Mouse (Mus musculus) brain, adult 2 months (tissue): ENCODE measurements at regions not wholly inside any gene's neighbourhood (a gene's known extent, or its start where the extent isn't known, plus 50 kb on each side); places are given as distances from the start of the nearest gene placed in this dataset.
"Not testable (repeated sequence)": the region's sequence is repeated elsewhere in the genome, so short reads cannot be mapped to it uniquely, and the experiment has no call there.

Experiments
- DNase-seq: peaks from one replicate; pipeline ENCODE4 v3.0.0; 2011; ENCODE audit warnings: low read depth, low spot score

DNA sequence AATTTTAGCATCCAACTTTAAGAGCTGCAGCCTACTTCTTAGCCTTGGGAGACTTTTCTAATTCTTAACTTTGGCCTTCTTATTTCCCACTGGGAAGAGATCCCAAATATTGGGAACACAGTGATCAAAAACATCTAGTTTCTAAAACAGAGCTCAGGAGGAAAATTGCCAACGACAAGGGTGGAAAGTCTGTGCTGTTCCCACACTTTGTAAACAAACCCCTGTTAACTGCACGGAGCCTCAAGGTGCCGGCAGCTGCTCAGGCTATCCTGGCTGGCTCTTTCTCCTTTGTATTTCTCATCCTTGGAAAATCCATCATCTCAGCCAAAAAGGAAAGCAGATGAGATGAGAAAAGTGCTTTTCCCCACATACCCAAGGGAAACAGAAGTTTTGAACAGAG lies 84.9 kb downstream of the Impad1 start:
- peak; percentile 60 for DNase-seq

DNA sequence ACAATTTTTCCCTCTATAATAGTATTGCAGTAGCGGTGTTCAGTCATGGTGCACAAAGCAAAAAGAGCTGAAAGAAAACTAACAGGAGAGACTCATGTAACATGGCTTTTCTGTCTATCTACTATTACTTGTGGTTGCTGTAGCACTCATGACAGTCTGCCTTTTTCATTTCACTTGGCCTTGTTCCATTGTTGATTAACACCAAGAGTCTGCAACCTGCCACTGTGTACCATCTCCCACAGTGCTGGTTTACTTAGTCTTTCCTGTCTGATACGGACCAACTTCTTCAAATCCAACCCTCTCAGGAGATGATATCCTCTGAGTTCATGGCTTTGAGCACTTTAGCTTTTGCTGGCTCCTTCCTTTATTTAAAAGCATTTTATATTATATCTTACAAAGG lies 94.1 kb downstream of the Impad1 start:
- peak; percentile 8 for DNase-seq

DNA sequence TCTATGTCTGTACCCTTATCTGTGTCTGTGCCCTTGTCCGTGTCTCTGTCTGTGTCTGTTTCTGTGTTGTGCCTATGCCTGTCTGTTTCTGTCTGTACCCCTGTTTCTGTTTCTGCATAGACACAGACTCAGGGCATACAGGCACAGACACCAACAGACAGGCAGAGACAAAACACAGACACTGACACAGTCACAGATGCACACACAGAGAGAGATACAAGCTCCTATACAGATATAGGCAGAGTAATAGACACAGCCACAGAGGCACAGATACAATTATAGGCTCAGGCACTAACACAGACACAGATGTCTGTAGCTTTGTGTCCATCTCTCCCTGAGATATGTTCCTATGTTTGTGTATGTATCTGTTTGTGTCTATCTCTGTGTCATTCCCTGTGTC lies 97.7 kb downstream of the Impad1 start:
- no peak for DNase-seq

DNA sequence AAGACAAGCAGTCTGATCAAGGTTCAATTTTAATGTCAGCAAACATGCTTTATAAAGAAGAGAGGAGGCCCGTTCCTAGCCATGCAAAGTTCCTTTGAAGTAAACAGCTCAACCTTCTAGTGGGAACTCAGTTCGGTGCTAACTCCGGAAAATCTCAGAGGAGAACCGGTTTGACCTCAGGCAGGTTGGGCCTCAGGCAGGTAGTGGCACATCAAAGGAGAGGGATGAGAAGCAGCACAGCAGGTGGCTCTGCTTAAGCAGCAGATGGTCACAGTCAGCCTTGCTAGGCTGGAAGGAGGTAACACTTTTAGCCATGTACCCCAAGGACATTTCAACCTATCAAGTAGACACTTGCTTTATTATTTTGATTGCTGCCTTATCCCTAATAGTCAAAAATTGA lies 106.2 kb downstream of the Impad1 start:
- no peak for DNase-seq

DNA sequence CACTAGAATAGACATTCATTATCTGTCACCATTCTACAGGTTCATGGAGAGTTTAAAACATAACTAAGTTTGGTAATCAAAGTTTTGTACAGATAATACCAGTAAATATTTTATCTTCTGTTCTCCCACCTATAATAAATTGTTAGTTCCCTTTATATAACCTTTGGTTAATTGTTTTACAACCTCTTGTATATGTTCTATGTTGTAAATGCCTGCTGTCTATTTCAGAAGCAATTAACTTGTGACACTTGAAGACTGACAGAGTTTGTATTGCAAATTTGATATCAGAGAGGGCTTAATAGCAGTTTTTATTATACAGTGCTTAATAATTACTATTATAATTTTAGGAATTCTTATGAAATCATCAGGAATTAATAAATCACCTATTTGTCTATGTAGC lies 118.5 kb downstream of the Impad1 start:
- no peak for DNase-seq

DNA sequence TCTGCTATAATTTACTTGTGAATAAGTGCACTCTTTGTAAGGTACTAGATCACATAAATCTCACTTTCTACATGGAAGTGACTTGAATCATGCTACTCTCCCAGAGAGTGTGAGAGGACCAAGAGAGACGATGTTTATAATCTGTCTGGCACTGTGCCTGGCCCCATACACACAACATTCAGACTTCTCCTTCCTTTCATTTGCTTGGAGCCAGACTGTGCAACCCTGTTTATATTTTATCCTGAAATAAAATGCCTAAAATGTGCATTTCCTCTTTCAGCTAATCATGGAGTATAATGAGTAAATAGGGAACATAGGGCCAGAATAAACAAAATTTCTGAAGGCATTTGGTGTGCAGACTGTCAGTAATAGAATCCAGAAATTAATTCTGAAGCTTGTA lies 142.9 kb downstream of the Impad1 start:
- no peak for DNase-seq

DNA sequence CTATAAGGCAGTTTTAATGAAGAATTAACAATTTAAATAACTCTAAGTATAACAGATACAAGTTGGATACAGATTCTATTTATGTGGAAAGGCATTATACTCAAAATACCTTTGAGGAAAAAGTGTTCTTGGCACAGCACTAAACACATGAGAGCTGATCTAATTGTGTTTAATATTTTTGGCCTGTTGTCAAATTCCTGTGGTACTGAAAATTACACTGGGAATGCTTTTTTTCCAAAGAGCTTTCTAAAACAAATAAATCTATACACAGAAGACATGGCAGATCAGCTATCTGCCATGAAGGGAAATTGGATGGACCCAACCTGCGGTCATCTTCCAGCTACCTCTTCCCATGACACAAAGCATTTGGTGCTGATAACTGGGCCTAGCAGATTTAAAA lies 147.9 kb downstream of the Impad1 start:
- DNase-seq = peak; percentile 18

DNA sequence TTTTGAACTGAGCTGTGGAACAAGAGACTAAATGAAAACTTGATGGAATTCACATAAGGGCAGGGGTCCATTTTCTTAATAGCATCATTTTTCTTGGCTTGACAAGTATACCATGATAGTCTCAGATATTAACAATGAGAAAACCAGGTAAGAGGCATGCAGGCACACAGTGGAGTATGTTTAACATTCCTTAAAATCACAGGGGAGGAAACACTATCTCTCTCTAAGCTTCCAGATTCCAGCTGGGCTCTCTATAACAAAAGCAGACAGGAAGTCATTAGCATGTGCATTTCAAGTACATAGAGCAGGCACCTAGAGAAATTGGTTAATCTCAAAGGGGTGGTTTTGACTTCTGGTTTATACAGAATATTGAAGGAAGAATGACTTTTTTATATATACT lies 156.9 kb downstream of the Impad1 start:
- DNase-seq = no peak

DNA sequence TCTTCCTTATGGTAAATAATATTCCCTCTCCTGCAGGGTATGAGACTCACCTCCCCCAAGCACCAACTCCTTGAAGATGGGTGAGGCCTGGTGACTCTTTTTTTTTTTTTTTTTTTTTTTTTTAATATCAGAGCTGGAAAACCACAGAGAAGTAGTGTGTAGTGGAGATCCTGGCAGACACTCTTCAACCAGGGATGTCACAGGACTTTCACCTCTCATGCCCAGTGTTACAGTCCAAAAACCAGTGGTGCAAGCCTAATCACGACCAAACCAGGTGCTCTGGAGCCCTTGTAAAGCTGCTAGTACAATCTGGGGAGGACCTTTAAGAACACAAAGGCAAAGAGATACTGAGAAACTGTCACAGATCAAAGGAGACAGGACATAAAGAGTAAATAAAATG lies 157.3 kb downstream of the Impad1 start:
- no peak for DNase-seq

DNA sequence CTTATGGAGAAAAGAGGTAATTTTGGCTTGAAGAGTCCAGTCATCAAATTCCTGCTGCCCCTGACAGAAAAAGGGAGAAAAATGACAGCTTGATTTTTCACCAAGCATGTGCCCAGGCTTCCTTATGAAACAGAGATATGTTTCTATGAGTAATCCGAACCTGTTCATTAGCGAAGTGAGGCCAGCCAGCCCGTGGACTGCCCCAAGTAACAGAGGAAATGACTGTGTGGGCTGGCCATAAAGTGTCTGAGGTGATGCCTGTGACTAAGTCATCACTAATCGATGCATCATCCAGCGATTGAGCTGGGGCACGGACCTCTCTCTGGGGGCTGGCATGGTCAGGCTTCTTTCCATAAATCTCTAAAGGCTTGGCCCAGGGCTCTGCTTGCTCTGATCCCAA lies 157.8 kb downstream of the Impad1 start:
- peak; percentile 5 for DNase-seq

DNA sequence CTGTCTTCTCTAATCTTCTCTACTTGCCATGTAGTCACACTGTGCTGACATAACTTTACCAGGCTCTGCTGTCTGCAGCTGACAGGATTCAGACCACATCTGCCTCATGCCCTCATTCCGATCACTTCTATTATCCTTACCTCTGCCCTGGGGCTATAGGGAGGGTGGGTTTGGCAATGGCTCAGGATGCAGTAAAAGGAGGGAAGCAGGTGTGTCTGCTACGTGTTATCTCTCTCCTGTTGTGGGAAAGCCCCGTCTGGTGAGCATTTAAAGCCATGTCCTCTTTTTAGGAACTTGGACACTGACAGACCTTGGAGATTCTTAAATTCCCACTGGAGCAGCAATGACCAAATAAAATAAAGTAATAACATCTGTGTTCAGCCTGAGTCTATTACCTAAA lies 158.5 kb downstream of the Impad1 start:
- DNase-seq = no peak

DNA sequence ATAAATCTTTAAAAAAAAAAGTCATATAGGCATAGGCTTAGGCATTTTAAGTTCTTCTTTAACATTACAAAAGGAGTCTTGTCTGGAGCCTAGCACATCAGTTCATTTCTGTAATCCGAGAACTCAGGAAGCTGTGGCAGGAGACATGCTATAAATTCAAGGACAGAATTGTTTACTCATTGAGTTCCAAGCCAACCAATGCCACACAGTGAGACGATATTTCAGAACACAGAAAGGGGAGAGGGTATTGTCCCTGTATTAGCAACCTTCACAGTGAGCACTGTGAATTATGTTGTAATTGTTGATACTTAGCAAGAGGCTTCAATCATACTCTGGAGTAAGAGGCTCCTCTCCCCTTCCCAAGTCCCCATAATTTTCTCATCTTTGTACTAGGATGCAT lies 162.4 kb downstream of the Impad1 start:
- DNase-seq = no peak

DNA sequence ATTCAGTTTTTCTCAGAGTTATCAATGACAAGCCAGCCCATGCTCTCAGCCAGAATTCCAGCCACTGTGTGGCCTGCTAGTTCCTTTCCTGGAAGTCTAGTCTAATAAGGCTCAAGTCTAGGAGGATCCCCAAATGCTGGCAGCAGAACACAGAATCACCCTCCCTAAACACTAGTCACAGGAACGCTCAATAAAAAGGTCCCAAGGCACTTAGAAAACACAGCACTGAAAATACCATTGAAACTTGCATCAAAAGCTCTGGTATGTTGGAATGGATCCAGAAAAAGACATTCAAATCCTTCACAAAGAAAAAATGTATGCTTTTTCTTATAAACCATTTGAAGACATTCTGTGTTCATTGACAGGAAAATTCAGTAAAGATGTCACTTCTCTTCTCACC lies 163.9 kb downstream of the Impad1 start:
- DNase-seq = no peak

DNA sequence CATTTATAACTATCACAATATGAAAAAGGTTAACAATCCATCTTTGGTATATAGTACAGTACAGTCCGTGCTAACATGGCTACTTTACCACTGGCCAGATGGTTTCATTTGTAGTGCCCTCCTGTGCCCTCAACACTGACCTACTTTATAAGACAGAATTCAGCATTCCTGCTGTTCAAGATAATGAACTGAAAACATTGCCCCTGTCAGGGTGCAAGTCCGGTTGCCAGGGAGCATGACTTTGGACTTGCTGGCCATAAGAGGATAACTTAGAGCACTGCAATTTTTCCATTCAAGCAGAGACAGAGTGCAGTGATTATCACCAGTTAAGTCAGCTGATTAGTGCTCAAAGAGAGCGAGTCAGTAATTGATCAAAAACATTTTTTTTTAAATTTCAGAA lies 169.3 kb downstream of the Impad1 start:
- DNase-seq = peak; percentile 50

DNA sequence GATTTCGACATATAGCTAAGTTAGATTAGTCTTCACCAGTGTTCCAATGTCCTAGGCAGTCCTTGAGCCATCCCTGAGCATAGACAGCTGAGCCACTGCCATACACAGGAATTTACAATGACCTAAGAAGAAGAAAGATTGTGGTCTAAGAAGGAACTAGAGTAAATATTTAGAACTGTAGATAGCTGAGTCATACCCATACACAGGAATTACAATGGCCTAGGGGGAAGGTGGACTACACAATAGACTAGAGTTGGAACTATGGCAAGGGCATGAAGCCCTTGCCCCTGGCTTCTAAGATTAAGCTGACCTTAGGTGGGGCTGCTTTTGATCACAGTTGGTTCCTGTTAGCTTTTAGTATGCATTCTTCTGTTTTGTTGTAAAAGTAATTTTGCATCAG lies 173.0 kb downstream of the Impad1 start:
- not testable (repeated sequence) for DNase-seq

DNA sequence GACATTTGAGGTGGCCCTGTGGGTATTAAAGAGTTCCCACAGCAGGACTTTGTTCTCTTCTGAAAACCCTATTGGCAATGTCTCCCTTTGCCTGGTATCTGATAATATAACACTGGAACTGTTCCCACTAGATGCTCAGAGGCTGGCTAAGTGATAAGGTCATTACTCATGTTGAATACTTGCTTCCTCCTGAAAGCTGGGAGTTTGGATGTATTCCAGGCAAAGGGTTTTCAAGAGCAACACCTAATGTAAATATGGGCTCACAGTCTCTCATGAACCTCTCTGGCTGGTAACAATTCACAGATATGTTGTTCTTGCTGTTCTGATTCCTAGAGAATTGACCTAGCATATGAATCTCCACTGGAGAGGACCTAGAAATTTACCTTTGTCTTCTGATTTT lies 178.6 kb downstream of the Impad1 start:
- no peak for DNase-seq
